Mouse (Mus musculus) right cerebral cortex, adult 2 months (tissue): ENCODE results near the gene Vmn2r100.

Experiments
- DNase-seq, 2 experiments: peaks; one replicate each; pipeline ENCODE4 v3.0.0; 2021 to 2022; ENCODE audit warnings: low spot score in 2 of 2

The Vmn2r100 gene

DNA sequence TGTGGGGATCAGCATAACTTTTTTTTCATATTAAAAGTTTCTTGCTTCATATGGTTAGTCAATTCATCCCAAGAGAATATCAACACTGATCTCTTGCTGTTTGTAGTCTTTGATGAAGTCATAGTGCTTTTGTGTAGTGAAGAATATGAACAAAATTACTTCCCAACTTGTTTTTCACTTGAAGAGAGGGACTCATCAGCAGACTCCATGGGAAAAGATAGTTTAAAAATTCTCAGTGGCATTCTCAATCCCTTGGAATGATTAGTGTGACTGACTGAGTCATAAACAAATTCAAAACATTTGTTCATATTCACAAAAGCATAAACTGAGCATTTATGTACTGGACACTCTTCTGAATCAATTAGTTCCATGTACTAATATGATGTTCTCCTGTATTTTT, at the start of gene Vmn2r100:
Gene Vmn2r100, plus strand, starts transcription at position 301 of the 400 bp plus-strand sequence.
- DNase-seq, result no peak

DNA sequence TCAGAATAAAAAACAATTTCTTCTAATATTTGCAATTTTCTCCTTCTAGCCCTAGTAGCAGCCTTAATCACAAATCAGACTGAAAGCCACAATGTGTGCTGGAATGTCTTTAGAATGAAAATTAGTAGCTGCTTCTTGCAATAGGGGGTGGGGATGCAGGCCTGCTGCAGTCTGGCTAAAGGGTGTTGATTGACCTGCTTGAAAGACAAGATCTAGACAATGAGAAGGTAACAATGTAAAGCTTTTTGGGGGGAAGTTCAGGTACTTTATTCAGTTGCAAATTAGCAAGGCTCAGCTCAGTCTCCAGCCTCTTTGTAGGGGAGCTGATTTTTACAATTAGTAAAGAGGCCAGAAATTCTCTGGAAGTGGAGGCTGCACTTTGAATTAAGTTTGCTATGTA, 21.7 kb upstream of the Vmn2r100 start:
- DNase-seq, result no peak

GRCm38 (mm10) chr17:19576927-19577326, 72.4 kb downstream of the Vmn2r100 start, which contains the start of gene Vmn2r101:
TSS of gene Vmn2r101 (plus strand) at chr17:19577227.
- no peak for DNase-seq
